Mouse (Mus musculus): Measurements from ENCODE around the gene Sema3a. TPM values are rescaled to one million over a fixed set of nuclear protein-coding genes. Genes with fewer than 3 reads are reported as not detected.

The Sema3a gene
- polyA plus RNA-seq, 1 experiment = 53.9 TPM

DNA sequence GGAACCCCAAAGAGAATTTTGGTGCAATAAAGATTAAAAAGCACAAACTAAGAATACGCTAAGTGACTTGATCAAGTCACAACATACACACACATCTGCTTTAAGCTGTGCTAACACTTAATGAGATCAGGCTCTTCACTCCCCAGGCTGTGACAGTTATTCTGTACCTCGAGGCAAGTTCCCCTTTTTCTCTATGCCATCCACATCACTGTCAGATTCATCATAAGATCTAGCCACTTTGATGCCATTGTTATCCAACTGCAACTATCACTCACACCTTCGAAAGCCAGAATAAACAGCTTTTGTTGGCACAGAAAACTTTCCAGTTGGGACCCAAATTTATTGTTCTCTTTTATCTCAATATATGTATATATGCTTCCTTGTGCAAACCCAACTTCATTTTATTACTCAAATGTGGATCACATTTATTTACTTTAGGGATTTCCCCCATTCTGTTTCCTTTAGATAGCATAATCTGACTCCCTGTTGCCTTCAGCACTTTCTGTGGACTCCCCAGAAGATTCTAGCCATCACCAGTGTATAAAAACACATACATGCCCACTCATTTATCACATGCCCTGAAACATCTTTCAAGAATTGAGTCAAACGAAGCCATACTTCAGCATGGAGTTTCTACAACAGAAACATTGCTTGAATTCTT, 380.8 kb downstream of the Sema3a start:
- peaks cover 7% of the 10 kb centered on the region for H3K4me1 ChIP-seq (ENCODE audit: control insufficient read depth, insufficient read depth, low read length)
- H3K4me3 ChIP-seq (ENCODE audit: insufficient read depth, low read length) = no peak overlapping the region
- TF ChIP-seq POLR2A (IDR thresholded peaks at IDR 0.05; ENCODE audit: low read depth, low read length) (no peak), CTCF (IDR thresholded peaks at IDR 0.05; ENCODE audit: borderline replicate concordance, insufficient read depth, low read length) (no peak)
- no peak overlapping the region for H3K27ac ChIP-seq (ENCODE audit: insufficient read depth, low read length)

DNA sequence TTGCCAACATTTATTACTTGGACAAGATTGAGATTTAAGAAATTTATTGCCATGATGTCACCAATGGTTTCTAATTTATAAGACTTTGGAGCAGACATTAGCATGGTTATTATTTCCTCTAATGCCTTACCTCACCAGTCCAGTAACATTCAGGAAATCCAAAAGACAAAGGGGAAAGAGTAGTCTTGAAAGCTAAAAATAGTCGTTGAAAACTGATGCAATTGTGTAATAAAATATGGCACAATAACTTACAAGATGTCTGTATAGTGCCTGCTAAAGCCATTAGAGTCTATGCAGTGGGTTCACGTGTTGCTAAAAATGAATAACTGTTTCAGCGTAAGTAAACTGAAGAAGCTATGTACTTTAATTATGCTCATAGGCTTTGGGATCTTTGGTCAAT, 383.9 kb downstream of the Sema3a start:
- Histone ChIP-seq H3K27ac (ENCODE audit: insufficient read depth, low read length) (no peak overlapping the region), H3K4me1 (ENCODE audit: control insufficient read depth, insufficient read depth, low read length) (peaks cover 3% of the 10 kb centered on the region; the same call in 1 of the 2 replicates), H3K4me3 (ENCODE audit: insufficient read depth, low read length) (no peak overlapping the region)
- TF ChIP-seq POLR2A (IDR thresholded peaks at IDR 0.05; ENCODE audit: low read depth, low read length) (no peak), CTCF (IDR thresholded peaks at IDR 0.05; ENCODE audit: borderline replicate concordance, insufficient read depth, low read length) (no peak)

DNA sequence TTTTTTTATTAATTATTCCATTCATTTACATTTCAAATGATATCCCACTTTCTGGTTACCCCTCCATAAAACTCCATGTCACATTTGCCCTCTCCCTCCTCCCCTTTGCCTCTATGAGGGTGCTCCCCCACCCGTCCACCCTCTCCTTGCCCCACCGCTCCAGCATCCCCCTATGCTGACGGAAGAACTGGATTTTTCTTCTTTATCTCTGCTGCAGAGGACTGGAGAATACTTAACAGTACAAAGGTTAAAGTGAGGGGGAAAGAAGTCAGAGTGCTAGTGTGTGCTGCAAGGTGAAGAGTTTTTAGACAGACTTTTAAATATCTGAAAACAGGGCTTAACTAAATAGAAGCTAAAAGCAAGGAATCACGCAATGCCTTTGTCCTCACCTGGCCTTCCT, 391.8 kb downstream of the Sema3a start:
- Histone ChIP-seq H3K4me1 (ENCODE audit: control insufficient read depth, insufficient read depth, low read length) (peaks cover 7% of the 10 kb centered on the region), H3K4me3 (ENCODE audit: insufficient read depth, low read length) (no peak overlapping the region)
- TF ChIP-seq CTCF (IDR thresholded peaks at IDR 0.05; ENCODE audit: borderline replicate concordance, insufficient read depth, low read length) = no peak
- TF ChIP-seq POLR2A (IDR thresholded peaks at IDR 0.05; ENCODE audit: low read depth, low read length) = no peak

DNA sequence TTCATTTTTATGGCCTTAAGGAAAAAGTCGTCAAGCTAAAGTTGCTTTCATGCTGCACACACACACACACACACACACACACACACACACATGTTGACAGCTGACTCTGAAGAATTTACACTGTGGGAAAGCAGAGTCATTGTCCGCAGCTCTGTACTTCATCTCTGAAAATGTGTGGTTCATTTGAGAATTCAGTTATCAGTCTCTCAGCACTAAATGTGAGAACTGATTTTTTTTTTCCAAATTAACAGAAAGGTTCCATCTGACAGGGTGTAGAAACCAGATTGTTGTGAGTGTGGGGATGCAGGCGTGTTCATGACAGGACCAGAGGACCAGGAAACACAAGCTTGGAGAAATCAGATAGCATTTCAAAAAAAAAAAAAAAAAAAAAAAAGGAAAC, 400.4 kb downstream of the Sema3a start:
- H3K4me1 ChIP-seq (ENCODE audit: control insufficient read depth, insufficient read depth, low read length) = peaks cover 3% of the 10 kb centered on the region
- TF ChIP-seq CTCF (IDR thresholded peaks at IDR 0.05; ENCODE audit: borderline replicate concordance, insufficient read depth, low read length) (no peak), POLR2A (IDR thresholded peaks at IDR 0.05; ENCODE audit: low read depth, low read length) (no peak)
- H3K4me3 ChIP-seq (ENCODE audit: insufficient read depth, low read length) = no peak overlapping the region
- H3K27ac ChIP-seq (ENCODE audit: insufficient read depth, low read length) = peak overlapping the region; percentile 40

More for the DNA sequence above, 391.8 kb downstream of the Sema3a start:
- H3K27ac ChIP-seq (ENCODE audit: insufficient read depth, low read length) = no peak overlapping the region

DNA sequence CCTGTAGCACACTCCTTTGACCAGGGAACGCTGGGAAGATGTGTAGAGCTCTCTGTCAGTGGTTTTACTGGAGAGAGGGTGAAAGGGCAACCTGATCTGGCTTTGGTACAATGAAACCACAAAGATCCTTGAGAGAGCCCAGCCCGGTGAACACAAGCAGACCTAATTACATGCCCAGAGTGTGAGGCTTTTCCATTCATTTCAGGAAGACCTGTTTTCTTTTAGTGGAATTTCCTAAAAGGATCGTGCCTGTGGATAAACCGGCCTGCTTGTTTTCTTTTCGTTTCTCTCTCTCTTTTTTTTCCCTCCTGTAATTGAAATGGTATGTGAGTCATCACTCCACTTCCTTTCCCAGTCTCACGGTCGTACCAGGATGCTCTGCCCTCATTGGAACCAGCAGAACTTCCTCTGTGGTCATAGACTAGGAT, 401.8 kb downstream of the Sema3a start:
- H3K4me3 ChIP-seq (ENCODE audit: insufficient read depth, low read length) = peak overlapping the region; percentile 19; the same call in 1 of the 2 replicates
- H3K27ac ChIP-seq (ENCODE audit: insufficient read depth, low read length) = peak overlapping the region; percentile 95
- H3K4me1 ChIP-seq (ENCODE audit: control insufficient read depth, insufficient read depth, low read length) = peaks cover 3% of the 10 kb centered on the region
- TF ChIP-seq CTCF (IDR thresholded peaks at IDR 0.05; ENCODE audit: borderline replicate concordance, insufficient read depth, low read length) = no peak

DNA sequence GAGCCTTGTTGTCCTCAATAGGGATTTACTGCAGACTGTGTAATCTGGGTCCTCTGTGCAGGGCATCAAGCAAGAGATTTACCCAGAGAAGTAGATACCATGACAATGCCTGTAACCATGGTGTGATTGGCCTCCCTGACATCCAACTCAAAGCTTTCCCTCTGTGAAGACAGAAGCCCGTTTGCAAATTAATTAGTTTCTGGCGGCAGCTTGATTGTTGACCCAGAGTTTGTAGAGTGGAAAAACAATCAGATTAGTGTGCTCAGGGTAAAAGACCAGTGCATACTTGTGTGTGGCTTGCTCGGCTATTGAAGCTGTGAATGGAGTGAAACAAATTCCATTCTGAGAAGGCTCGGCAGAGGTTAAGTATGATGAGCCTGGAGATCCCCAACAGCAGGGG, 404.0 kb downstream of the Sema3a start:
- no peak overlapping the region for H3K27ac ChIP-seq (ENCODE audit: insufficient read depth, low read length)
- H3K4me3 ChIP-seq (ENCODE audit: insufficient read depth, low read length) = no peak overlapping the region
- TF ChIP-seq POLR2A (IDR thresholded peaks at IDR 0.05; ENCODE audit: low read depth, low read length) (no peak), CTCF (IDR thresholded peaks at IDR 0.05; ENCODE audit: borderline replicate concordance, insufficient read depth, low read length) (no peak)
- peaks cover 3% of the 10 kb centered on the region for H3K4me1 ChIP-seq (ENCODE audit: control insufficient read depth, insufficient read depth, low read length)

DNA sequence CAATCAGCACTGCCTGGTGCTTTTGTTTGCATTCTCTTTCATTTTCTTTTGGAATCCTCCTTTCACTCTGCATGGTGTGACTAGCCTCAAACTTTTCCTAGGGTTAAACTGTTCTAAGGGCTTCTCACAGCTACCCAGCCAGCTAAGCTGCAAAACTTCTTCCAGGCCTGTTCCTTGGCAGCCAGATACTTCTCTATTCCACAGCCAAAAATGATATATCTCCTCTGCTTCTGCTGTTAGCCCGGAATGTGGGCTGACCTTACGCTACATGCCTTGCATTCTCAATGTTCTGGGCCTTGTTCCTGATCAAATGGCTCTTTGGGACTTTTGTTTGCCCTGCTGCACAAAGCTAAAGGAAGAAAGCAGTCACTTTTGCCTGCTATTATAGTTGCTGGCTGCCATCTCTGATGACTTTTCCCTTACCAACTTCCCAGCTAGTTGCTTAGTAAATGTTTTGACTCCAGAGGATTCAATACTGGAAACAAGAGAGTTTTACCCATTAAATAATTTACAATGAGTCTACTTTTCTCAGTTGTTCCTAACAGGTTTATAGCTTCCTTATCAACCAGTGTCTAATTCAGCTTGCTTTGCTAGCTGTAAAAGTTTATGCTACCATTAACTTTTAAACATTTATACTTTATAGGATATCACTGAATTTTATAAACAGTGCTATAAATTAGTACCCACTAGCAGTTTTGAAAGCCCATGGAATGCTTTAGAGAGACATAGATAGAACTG, 422.4 kb downstream of the Sema3a start:
- peak overlapping the region; percentile 98 for H3K27ac ChIP-seq (ENCODE audit: insufficient read depth, low read length)
- no peak overlapping the region for H3K4me3 ChIP-seq (ENCODE audit: insufficient read depth, low read length)
- H3K4me1 ChIP-seq (ENCODE audit: control insufficient read depth, insufficient read depth, low read length) = peaks cover 6% of the 10 kb centered on the region
- TF ChIP-seq CTCF (IDR thresholded peaks at IDR 0.05; ENCODE audit: borderline replicate concordance, insufficient read depth, low read length) (no peak), POLR2A (IDR thresholded peaks at IDR 0.05; ENCODE audit: low read depth, low read length) (no peak)

DNA sequence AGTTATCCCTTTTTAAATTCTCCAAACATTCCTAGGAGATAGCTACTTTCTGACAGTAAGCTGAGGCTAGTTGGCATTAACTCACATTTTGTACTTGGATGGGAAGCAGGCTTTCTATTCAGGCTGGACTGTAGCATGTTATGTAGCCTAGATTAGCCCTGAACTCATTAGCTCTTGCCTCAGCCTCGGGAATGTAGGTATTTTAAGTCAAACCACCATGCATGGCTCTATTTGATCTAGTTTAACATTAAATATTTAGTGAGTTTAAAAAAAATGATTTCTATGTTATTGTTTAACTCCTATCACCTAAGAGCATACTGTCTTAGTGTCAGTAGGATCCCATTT, 423.0 kb downstream of the Sema3a start:
- Histone ChIP-seq H3K27ac (ENCODE audit: insufficient read depth, low read length) (peak overlapping the region; percentile 84), H3K4me3 (ENCODE audit: insufficient read depth, low read length) (no peak overlapping the region), H3K4me1 (ENCODE audit: control insufficient read depth, insufficient read depth, low read length) (peaks cover 6% of the 10 kb centered on the region)
- TF ChIP-seq POLR2A (IDR thresholded peaks at IDR 0.05; ENCODE audit: low read depth, low read length) = no peak
- no peak for TF ChIP-seq CTCF (IDR thresholded peaks at IDR 0.05; ENCODE audit: borderline replicate concordance, insufficient read depth, low read length)

DNA sequence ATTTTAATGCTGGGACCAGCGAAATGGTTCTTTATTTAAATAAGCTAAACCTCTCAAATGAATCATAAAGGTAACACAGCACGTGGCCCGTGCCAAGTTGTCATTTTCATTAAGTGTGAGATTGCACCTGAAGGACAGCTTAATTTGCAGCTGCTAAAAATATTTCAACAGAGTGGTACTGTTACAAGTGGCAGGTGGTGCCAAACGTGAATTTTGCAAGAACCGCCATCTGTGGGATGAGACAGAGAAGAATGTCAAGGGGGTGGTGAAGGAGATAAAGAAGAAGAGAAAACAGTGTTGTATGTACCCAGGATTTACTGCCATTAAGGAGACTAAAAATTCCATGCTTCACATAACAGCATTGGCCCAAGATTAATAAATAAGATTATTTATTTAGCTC, 423.9 kb downstream of the Sema3a start:
- no peak overlapping the region for H3K4me3 ChIP-seq (ENCODE audit: insufficient read depth, low read length)
- peaks cover 6% of the 10 kb centered on the region for H3K4me1 ChIP-seq (ENCODE audit: control insufficient read depth, insufficient read depth, low read length)
- no peak for TF ChIP-seq POLR2A (IDR thresholded peaks at IDR 0.05; ENCODE audit: low read depth, low read length)
- no peak for TF ChIP-seq CTCF (IDR thresholded peaks at IDR 0.05; ENCODE audit: borderline replicate concordance, insufficient read depth, low read length)
- H3K27ac ChIP-seq (ENCODE audit: insufficient read depth, low read length) = no peak overlapping the region

DNA sequence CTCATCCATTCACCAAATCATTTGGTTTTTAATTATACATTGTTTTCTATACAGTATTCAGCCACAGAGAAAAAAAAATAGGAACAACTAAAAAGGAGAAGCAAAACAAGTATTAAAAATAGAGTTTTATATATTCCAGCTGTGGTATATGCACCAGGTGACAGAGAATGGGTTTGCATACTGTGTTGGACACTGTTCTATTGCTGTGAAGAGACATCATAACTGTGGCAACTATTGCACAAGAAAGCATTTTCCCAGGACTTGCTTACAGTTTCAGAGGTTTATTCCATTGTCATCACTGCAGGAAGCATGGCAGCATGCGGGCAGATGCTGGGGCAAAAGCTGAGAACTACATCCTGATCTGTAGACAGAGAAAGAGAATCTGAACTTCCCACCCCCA, 425.7 kb downstream of the Sema3a start:
- TF ChIP-seq CTCF (IDR thresholded peaks at IDR 0.05; ENCODE audit: borderline replicate concordance, insufficient read depth, low read length) (no peak), POLR2A (IDR thresholded peaks at IDR 0.05; ENCODE audit: low read depth, low read length) (no peak)
- peaks cover 6% of the 10 kb centered on the region for H3K4me1 ChIP-seq (ENCODE audit: control insufficient read depth, insufficient read depth, low read length)

More for the DNA sequence above, 425.7 kb downstream of the Sema3a start:
- H3K4me3 ChIP-seq (ENCODE audit: insufficient read depth, low read length) = no peak overlapping the region
- no peak overlapping the region for H3K27ac ChIP-seq (ENCODE audit: insufficient read depth, low read length)
